Mouse (Mus musculus): ENCODE results near the gene Tlnrd1.

DNA sequence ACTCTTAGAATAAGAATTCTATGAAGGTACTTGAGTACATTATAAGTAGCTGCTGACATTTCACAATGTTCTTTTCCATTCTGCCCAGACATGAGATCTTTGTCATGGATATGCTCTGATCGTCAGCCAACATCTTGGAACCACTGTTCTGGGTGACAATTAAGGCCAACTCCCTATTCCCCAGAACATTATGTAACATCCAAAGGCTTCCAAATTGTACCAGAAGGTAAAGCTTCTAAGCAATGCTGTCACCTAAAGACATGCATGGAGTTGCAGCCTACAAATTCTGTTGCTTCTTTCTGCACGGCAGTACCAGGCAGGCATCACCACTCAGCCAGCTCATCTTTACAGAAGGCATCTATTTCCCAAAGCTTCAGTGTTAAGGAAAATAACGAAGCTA is 15.9 kb downstream of the Tlnrd1 start:
- TF ChIP-seq USF1 (IDR thresholded peaks at IDR 0.05; ENCODE audit: low read depth) (no peak), MAX (IDR thresholded peaks at IDR 0.05; ENCODE audit: low read depth) (no peak), SRF (IDR thresholded peaks at IDR 0.05; ENCODE audit: control insufficient read depth, insufficient read length, low read depth) (no peak), POLR2A (IDR thresholded peaks at IDR 0.05; ENCODE audit: insufficient read length, low read depth) (no peak), POLR2AphosphoS2 (IDR thresholded peaks at IDR 0.05; ENCODE audit: insufficient read length, low read depth) (no peak), TCF3 (IDR thresholded peaks at IDR 0.05; ENCODE audit: insufficient read length, low read depth) (no peak), TCF12 (IDR thresholded peaks at IDR 0.05; ENCODE audit: insufficient read depth, poor library complexity, severe bottlenecking) (no peak), MYOG (IDR thresholded peaks at IDR 0.05; ENCODE audit: control insufficient read depth in 1 of 3, insufficient read depth in 1 of 3, insufficient read length in 2 of 3, low read depth in 2 of 3) (no peak), E2F4 (IDR thresholded peaks at IDR 0.05; ENCODE audit: insufficient read depth) (no peak), MYOD1 (IDR thresholded peaks at IDR 0.05; ENCODE audit: control insufficient read depth in 1 of 3, insufficient read length in 2 of 3, low read depth in 2 of 3) (no peak), CEBPB (IDR thresholded peaks at IDR 0.05; ENCODE audit: insufficient read depth, poor library complexity, severe bottlenecking) (no peak), REST (IDR thresholded peaks at IDR 0.05; ENCODE audit: insufficient read depth, insufficient read length) (no peak)
